Mouse (Mus musculus): ENCODE results near the gene Tm4sf20. TPM values are rescaled to one million over a fixed set of nuclear protein-coding genes. Genes with fewer than 3 reads are reported as not detected.

The Tm4sf20 gene
- polyA plus RNA-seq, 1 experiment from 2014 or later, result not detected

DNA sequence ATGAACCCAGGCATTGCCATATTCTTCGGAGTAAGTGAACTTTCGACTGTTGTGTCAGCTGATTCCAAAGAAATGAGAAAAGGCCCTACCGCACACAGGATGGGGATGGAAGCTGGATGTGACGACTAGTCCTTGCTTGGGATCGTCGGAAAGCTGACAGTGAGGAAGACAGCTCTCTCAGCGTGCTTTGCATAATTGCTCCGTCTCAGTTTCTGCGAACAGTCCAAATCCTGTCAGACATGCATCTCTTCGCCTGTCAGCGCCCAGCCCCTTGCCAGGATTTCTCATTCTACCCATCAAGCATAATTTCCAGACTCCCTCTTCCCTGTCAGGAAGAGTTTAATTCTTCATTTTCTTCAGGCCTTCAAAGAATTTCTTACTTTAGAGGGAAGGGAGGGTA is 22.8 kb upstream of the Tm4sf20 start:
- no peaks in the 10 kb centered on the region for H3K9me3 ChIP-seq (ENCODE audit: control insufficient read depth, low read length)
- H3K27ac ChIP-seq (ENCODE audit: low read depth, low read length), result no peak overlapping the region
- no peak overlapping the region for H3K4me3 ChIP-seq (ENCODE audit: low read depth, low read length)
- no peak overlapping the region for H3K9ac ChIP-seq (ENCODE audit: low read depth, low read length)
- no peak for DNase-seq (ENCODE audit: low spot score)
- no peaks in the 10 kb centered on the region for H3K36me3 ChIP-seq (ENCODE audit: control insufficient read depth, insufficient read depth, low read length)
- 87% methylated on average over 11 of the region's 11 CpGs for WGBS
- ATAC-seq (replicated peaks; ENCODE audit: low FRiP score), result no peak
- H3K4me1 ChIP-seq (replicated peaks; ENCODE audit: control insufficient read depth, insufficient read depth, low read length), result no peaks in the 10 kb centered on the region
- H3K4me2 ChIP-seq, result no peak overlapping the region
- H3K27me3 ChIP-seq (replicated peaks; ENCODE audit: control insufficient read depth, insufficient read depth, low read length), result no peaks in the 10 kb centered on the region

DNA sequence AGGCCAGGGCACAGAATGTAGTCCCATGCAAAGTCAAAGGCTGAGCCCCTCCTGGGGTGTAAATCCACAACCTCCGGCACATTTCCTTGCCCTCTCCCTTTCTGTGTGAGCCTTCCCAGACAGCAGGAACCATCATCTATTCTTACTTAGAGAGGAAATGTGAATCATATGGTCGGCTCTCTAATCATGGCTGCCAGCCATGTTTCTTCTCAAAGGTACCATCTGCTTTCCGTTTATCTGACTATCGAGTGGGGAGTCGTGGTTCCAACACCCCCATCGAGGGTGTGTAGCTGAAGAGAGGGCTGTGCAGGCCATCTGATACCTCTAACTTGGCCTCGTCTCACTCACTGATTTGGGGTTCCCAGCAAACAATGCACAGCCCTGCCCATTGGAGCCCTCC is 19.8 kb upstream of the Tm4sf20 start:
- H3K4me1 ChIP-seq (replicated peaks; ENCODE audit: control insufficient read depth, insufficient read depth, low read length), result no peaks in the 10 kb centered on the region
- no peak for DNase-seq (ENCODE audit: low spot score)
- no peaks in the 10 kb centered on the region for H3K9me3 ChIP-seq (ENCODE audit: control insufficient read depth, low read length)
- WGBS, result 63% methylated on average over 7 of the region's 7 CpGs
- no peaks in the 10 kb centered on the region for H3K36me3 ChIP-seq (ENCODE audit: control insufficient read depth, insufficient read depth, low read length)
- H3K27me3 ChIP-seq (replicated peaks; ENCODE audit: control insufficient read depth, insufficient read depth, low read length), result no peaks in the 10 kb centered on the region
- no peak overlapping the region for H3K27ac ChIP-seq (ENCODE audit: low read depth, low read length)
- H3K9ac ChIP-seq (ENCODE audit: low read depth, low read length), result no peak overlapping the region
- H3K4me3 ChIP-seq (ENCODE audit: low read depth, low read length), result no peak overlapping the region
- H3K4me2 ChIP-seq, result no peak overlapping the region
- no peak for ATAC-seq (replicated peaks; ENCODE audit: low FRiP score)

DNA sequence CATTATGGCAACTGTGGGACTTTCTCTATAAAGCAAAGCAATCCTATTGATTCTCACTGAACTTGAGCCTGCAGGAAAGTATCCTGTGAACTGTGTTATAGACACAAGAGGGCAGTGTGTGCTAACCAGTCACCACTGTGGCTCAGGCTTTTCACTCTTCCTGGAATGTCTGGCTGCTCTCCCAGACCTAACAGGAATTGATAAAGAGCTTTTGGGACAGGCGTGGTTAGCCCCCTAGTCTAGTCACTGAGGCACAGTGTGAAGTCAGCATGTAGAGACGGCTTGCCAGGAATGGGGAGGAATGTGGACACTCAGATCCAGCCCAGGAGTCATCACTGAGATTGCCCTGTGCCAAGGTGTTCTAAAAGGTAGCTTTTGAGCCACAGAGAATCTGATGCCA is 19.2 kb upstream of the Tm4sf20 start:
- no peaks in the 10 kb centered on the region for H3K4me1 ChIP-seq (replicated peaks; ENCODE audit: control insufficient read depth, insufficient read depth, low read length)
- H3K27me3 ChIP-seq (replicated peaks; ENCODE audit: control insufficient read depth, insufficient read depth, low read length), result no peaks in the 10 kb centered on the region
- H3K4me2 ChIP-seq, result no peak overlapping the region
- no peak overlapping the region for H3K27ac ChIP-seq (ENCODE audit: low read depth, low read length)
- H3K4me3 ChIP-seq (ENCODE audit: low read depth, low read length), result no peak overlapping the region
- no peak overlapping the region for H3K9ac ChIP-seq (ENCODE audit: low read depth, low read length)
- ATAC-seq (replicated peaks; ENCODE audit: low FRiP score) (peak; percentile 54), DNase-seq (ENCODE audit: low spot score) (no peak)
- WGBS, result 9% methylated on average over 2 of the region's 2 CpGs
- H3K36me3 ChIP-seq (ENCODE audit: control insufficient read depth, insufficient read depth, low read length), result no peaks in the 10 kb centered on the region
- H3K9me3 ChIP-seq (ENCODE audit: control insufficient read depth, low read length), result no peaks in the 10 kb centered on the region

DNA sequence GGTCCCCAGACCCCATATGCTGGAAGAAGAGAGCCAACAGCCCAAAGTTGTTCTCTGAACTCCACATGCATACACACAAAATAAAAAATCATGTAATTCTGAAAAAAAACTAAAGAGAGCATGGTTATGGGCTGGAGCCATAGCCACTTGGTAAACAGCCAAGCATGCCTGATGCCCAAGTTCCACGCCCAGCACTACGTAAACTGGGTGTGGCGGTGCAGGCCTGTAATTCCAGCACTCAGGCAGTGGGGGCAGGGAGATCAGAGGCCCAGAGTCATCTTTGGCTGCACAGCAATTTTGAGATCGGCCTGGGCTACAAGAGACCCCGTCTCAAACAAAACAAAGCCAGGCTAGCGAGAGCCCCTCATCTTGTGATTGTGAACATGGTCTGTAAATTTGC is 17.3 kb upstream of the Tm4sf20 start:
- H3K4me1 ChIP-seq (replicated peaks; ENCODE audit: control insufficient read depth, insufficient read depth, low read length), result no peaks in the 10 kb centered on the region
- no peaks in the 10 kb centered on the region for H3K36me3 ChIP-seq (ENCODE audit: control insufficient read depth, insufficient read depth, low read length)
- no peak overlapping the region for H3K27ac ChIP-seq (ENCODE audit: low read depth, low read length)
- ATAC-seq (replicated peaks; ENCODE audit: low FRiP score) (no peak), DNase-seq (ENCODE audit: low spot score) (no peak)
- H3K9ac ChIP-seq (ENCODE audit: low read depth, low read length), result no peak overlapping the region
- no peaks in the 10 kb centered on the region for H3K9me3 ChIP-seq (ENCODE audit: control insufficient read depth, low read length)
- H3K4me3 ChIP-seq (ENCODE audit: low read depth, low read length), result no peak overlapping the region
- 76% methylated on average over 6 of the region's 6 CpGs for WGBS
- H3K27me3 ChIP-seq (replicated peaks; ENCODE audit: control insufficient read depth, insufficient read depth, low read length), result no peaks in the 10 kb centered on the region
- H3K4me2 ChIP-seq, result no peak overlapping the region

DNA sequence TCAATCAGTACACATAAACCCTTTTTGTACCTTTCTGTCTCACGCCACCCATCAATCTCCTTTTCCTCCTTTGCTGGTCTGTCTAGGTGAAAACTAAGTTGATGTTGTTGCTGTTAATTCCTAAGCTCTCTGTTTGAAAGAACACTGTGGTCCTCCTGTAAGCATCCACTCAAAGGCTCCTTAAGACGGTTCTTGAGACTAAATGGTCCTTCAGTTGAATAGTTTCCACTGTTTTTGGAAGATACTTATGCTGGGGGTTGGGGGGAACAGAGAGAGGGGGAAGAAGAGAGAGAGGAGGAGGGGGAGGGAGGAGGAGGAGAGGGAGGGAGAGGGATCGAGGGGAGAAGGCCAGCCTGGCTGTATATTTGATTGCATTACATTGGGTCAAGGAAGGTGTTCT is 15.3 kb upstream of the Tm4sf20 start:
- no peaks in the 10 kb centered on the region for H3K27me3 ChIP-seq (replicated peaks; ENCODE audit: control insufficient read depth, insufficient read depth, low read length)
- H3K36me3 ChIP-seq (ENCODE audit: control insufficient read depth, insufficient read depth, low read length), result no peaks in the 10 kb centered on the region
- no peak overlapping the region for H3K9ac ChIP-seq (ENCODE audit: low read depth, low read length)
- no peak overlapping the region for H3K4me3 ChIP-seq (ENCODE audit: low read depth, low read length)
- H3K27ac ChIP-seq (ENCODE audit: low read depth, low read length), result no peak overlapping the region
- no peak overlapping the region for H3K4me2 ChIP-seq
- no peak for DNase-seq (ENCODE audit: low spot score)
- ATAC-seq (replicated peaks; ENCODE audit: low FRiP score), result no peak
- no peaks in the 10 kb centered on the region for H3K4me1 ChIP-seq (replicated peaks; ENCODE audit: control insufficient read depth, insufficient read depth, low read length)
- WGBS, result 64% methylated on average over 3 of the region's 3 CpGs
- H3K9me3 ChIP-seq (ENCODE audit: control insufficient read depth, low read length), result no peaks in the 10 kb centered on the region

DNA sequence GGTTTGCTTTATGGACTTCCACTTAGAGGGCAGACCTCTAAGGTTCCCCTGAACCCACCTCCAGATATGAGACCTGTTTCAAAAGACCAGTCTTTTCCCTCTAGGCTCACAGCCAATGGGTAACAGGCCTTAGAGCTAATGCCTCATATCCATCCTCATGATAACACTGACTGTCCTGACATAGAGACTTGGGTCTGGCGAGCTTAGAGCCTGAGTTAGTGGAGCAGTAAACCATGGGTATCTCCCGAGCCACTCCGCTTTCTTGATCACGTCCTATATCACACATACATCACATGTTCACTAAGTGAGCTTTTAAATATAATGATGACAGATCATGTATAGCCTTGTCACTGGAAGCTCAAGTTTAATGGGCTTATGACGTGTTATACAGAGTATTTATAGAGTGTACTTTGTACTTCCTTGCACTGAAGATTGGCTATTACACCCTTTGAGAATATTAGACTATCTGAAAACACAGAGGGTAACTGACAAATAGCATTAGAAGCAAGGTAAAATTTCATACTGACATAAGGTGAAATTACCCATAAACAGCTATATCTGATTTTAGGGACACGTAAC is 11.2 kb upstream of the Tm4sf20 start:
- Histone ChIP-seq H3K4me3 (ENCODE audit: low read depth, low read length) (no peak overlapping the region), H3K9ac (ENCODE audit: low read depth, low read length) (no peak overlapping the region), H3K27ac (ENCODE audit: low read depth, low read length) (no peak overlapping the region), H3K27me3 (replicated peaks; ENCODE audit: control insufficient read depth, insufficient read depth, low read length) (no peaks in the 10 kb centered on the region), H3K4me2 (no peak overlapping the region), H3K4me1 (replicated peaks; ENCODE audit: control insufficient read depth, insufficient read depth, low read length) (no peaks in the 10 kb centered on the region), H3K36me3 (ENCODE audit: control insufficient read depth, insufficient read depth, low read length) (no peaks in the 10 kb centered on the region), H3K9me3 (ENCODE audit: control insufficient read depth, low read length) (no peaks in the 10 kb centered on the region)
- DNase-seq (ENCODE audit: low spot score), result no peak
- 81% methylated on average over 6 of the region's 6 CpGs for WGBS
- ATAC-seq (replicated peaks; ENCODE audit: low FRiP score), result no peak

DNA sequence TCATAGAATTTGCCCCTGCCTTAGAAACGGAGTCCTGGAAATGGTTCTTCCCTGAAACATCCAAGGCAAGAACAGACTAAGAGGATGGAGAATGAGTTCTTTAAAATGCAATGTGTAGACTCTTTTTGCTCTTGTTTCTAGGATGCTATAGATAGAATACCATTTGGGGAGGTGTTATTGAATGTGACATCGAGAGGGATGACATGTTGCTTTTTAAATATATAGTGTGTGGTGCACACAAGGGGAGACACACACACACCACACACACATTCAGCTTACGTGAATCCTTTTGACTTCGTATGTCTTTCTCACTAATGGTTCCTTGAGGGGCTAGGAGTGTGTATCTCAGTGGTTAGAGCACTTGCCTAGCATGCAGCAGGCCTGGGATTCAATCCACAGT is 7.0 kb upstream of the Tm4sf20 start:
- Histone ChIP-seq H3K27ac (ENCODE audit: low read depth, low read length) (no peak overlapping the region), H3K4me1 (replicated peaks; ENCODE audit: control insufficient read depth, insufficient read depth, low read length) (no peaks in the 10 kb centered on the region), H3K4me3 (ENCODE audit: low read depth, low read length) (no peak overlapping the region), H3K27me3 (replicated peaks; ENCODE audit: control insufficient read depth, insufficient read depth, low read length) (no peaks in the 10 kb centered on the region), H3K9me3 (ENCODE audit: control insufficient read depth, low read length) (no peaks in the 10 kb centered on the region), H3K4me2 (no peak overlapping the region), H3K36me3 (ENCODE audit: control insufficient read depth, insufficient read depth, low read length) (no peaks in the 10 kb centered on the region), H3K9ac (ENCODE audit: low read depth, low read length) (no peak overlapping the region)
- ATAC-seq (replicated peaks; ENCODE audit: low FRiP score) (no peak), DNase-seq (ENCODE audit: low spot score) (no peak)
- WGBS, result 82% methylated on average over 4 of the region's 4 CpGs

DNA sequence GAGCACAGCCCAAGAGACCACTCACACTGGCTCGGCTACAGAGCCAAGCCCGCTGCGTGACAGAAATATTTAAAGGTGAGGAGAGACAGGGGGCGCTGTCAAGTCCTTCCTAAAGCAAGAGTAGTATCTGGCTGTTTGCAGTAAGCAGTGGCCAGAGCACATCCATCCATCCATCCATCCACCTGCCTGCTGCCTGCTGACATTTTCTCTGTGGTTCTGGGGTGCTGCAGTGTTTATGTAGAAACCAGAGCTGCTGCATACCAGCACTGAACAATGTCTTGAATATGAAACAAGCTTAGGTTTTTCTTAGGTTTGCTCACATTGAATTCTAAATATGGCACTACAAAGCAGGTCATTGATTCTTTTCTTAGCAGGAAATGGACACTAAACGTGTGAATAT is 4.9 kb upstream of the Tm4sf20 start:
- DNase-seq (ENCODE audit: low spot score) (no peak), ATAC-seq (replicated peaks; ENCODE audit: low FRiP score) (no peak)
- H3K4me1 ChIP-seq (replicated peaks; ENCODE audit: control insufficient read depth, insufficient read depth, low read length), result no peaks in the 10 kb centered on the region
- H3K36me3 ChIP-seq (ENCODE audit: control insufficient read depth, insufficient read depth, low read length), result no peaks in the 10 kb centered on the region
- H3K4me3 ChIP-seq (ENCODE audit: low read depth, low read length), result no peak overlapping the region
- H3K9me3 ChIP-seq (ENCODE audit: control insufficient read depth, low read length), result no peaks in the 10 kb centered on the region
- no peak overlapping the region for H3K9ac ChIP-seq (ENCODE audit: low read depth, low read length)
- H3K27ac ChIP-seq (ENCODE audit: low read depth, low read length), result no peak overlapping the region
- no peak overlapping the region for H3K4me2 ChIP-seq
- no peaks in the 10 kb centered on the region for H3K27me3 ChIP-seq (replicated peaks; ENCODE audit: control insufficient read depth, insufficient read depth, low read length)
- 67% methylated on average over 5 of the region's 5 CpGs for WGBS

DNA sequence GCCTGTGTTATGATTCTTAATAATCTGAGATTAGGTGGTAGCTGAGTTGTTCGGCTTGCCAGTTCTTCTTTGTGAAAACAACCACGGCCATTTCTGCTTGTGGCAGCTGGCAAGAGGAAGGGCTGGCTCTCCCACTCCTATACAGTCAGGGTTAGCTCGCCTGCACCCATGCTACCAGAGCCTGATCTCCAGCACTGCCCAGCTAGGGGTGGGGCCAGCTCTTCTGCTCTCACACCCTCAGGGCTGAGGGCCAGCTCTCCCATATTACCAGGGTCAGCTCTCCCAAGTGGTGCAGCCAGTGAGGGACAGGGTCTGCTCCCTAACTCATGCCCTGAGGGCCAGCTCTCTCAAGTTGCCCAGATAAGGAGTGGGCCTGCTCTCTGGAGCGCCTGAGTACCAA is 4.2 kb upstream of the Tm4sf20 start:
- 83% methylated on average over 4 of the region's 4 CpGs for WGBS
- Histone ChIP-seq H3K9me3 (ENCODE audit: control insufficient read depth, low read length) (no peaks in the 10 kb centered on the region), H3K4me2 (no peak overlapping the region), H3K4me3 (ENCODE audit: low read depth, low read length) (no peak overlapping the region), H3K27me3 (replicated peaks; ENCODE audit: control insufficient read depth, insufficient read depth, low read length) (no peaks in the 10 kb centered on the region), H3K36me3 (ENCODE audit: control insufficient read depth, insufficient read depth, low read length) (no peaks in the 10 kb centered on the region), H3K9ac (ENCODE audit: low read depth, low read length) (no peak overlapping the region), H3K4me1 (replicated peaks; ENCODE audit: control insufficient read depth, insufficient read depth, low read length) (no peaks in the 10 kb centered on the region), H3K27ac (ENCODE audit: low read depth, low read length) (no peak overlapping the region)
- no peak for ATAC-seq (replicated peaks; ENCODE audit: low FRiP score)
- DNase-seq (ENCODE audit: low spot score), result no peak
